Mouse (Mus musculus) E14TG2a.4 (cell line): Measurements from ENCODE around the gene Trpc7.

Source experiments
- CTCF ChIP-seq: conservative IDR thresholded peaks from 2 replicates; pipeline ENCODE4 v1.5.1; 2014; ENCODE audit warnings: low read length
- NANOG ChIP-seq: IDR thresholded peaks from 2 replicates; pipeline ENCODE4 v1.6.1; 2014; ENCODE audit warnings: borderline replicate concordance, low read length, mixed read lengths
- POU5F1 ChIP-seq: IDR thresholded peaks from 2 replicates; pipeline ENCODE4 v1.6.1; 2014; ENCODE audit warnings: low read length, borderline replicate concordance

- no peak for TF ChIP-seq CTCF
- no peak for TF ChIP-seq POU5F1
- TF ChIP-seq NANOG = no peak
Observed at GRCm38 (mm10) chr13:56794441-56794840, 101.4 kb downstream of the Trpc7 start.
